Mouse (Mus musculus): ENCODE results near the gene Gm45062. TPM values are rescaled to one million over a fixed set of nuclear protein-coding genes. Genes with fewer than 3 reads are reported as not detected.

The Gm45062 gene
- polyA plus RNA-seq, 1 experiment, result not detected

- H3K27ac ChIP-seq (ENCODE audit: insufficient read depth, low read length), result no peak overlapping the region
- 96% methylated on average over 5 of the region's 5 CpGs for WGBS
- H3K4me1 ChIP-seq (ENCODE audit: control insufficient read depth, insufficient read depth, insufficient read length), result peaks cover 2% of the 10 kb centered on the region; the same call in 1 of the 2 replicates
Observed at GRCm38 (mm10) chr6:8544822-8545221, 285.6 kb downstream of the Gm45062 start.

GRCm38 (mm10) chr6:8545780-8546179 lies 286.5 kb downstream of the Gm45062 start:
- Histone ChIP-seq H3K4me3 (ENCODE audit: extremely low read depth, insufficient read depth, insufficient read length) (no peak overlapping the region), H3K27me3 (ENCODE audit: control insufficient read depth, insufficient read depth, low read length) (no peaks in the 10 kb centered on the region), H3K4me1 (ENCODE audit: control insufficient read depth, insufficient read depth, insufficient read length) (peaks cover 2% of the 10 kb centered on the region; the same call in 1 of the 2 replicates), H3K27ac (ENCODE audit: insufficient read depth, low read length) (no peak overlapping the region), H3K36me3 (ENCODE audit: control insufficient read depth, insufficient read depth, low read length) (peaks cover 4% of the 10 kb centered on the region)
- WGBS, result 90% methylated on average over 7 of the region's 7 CpGs
- no peak for TF ChIP-seq CTCF (IDR thresholded peaks at IDR 0.05; ENCODE audit: extremely low read depth, insufficient read depth, insufficient read length, insufficient replicate concordance)
- no peak for TF ChIP-seq POLR2A (IDR thresholded peaks at IDR 0.05; ENCODE audit: low read depth, low read length)
- no peak for DNase-seq (ENCODE audit: low read depth in 1 of 2, low spot score in 2 of 2)

More at GRCm38 (mm10) chr6:8544822-8545221, 285.6 kb downstream of the Gm45062 start:
- no peak for TF ChIP-seq POLR2A (IDR thresholded peaks at IDR 0.05; ENCODE audit: low read depth, low read length)
- no peaks in the 10 kb centered on the region for H3K27me3 ChIP-seq (ENCODE audit: control insufficient read depth, insufficient read depth, low read length)
- no peak overlapping the region for H3K4me3 ChIP-seq (ENCODE audit: extremely low read depth, insufficient read depth, insufficient read length)
- no peak for DNase-seq (ENCODE audit: low read depth in 1 of 2, low spot score in 2 of 2)
- H3K36me3 ChIP-seq (ENCODE audit: control insufficient read depth, insufficient read depth, low read length), result peaks cover 4% of the 10 kb centered on the region

GRCm38 (mm10) chr6:8551155-8551554 lies 291.9 kb downstream of the Gm45062 start:
- WGBS, result 55% methylated on average over 2 of the region's 2 CpGs
- no peak for TF ChIP-seq CTCF (IDR thresholded peaks at IDR 0.05; ENCODE audit: extremely low read depth, insufficient read depth, insufficient read length, insufficient replicate concordance)
- TF ChIP-seq POLR2A (IDR thresholded peaks at IDR 0.05; ENCODE audit: low read depth, low read length), result no peak
- no peak for DNase-seq (ENCODE audit: low read depth in 1 of 2, low spot score in 2 of 2)
- H3K4me1 ChIP-seq (ENCODE audit: control insufficient read depth, insufficient read depth, insufficient read length), result peaks cover 2% of the 10 kb centered on the region; the same call in 1 of the 2 replicates
- H3K36me3 ChIP-seq (ENCODE audit: control insufficient read depth, insufficient read depth, low read length), result no peaks in the 10 kb centered on the region; the same call in 1 of the 2 replicates
- no peak overlapping the region for H3K4me3 ChIP-seq (ENCODE audit: extremely low read depth, insufficient read depth, insufficient read length)
- H3K27me3 ChIP-seq (ENCODE audit: control insufficient read depth, insufficient read depth, low read length), result no peaks in the 10 kb centered on the region
- H3K27ac ChIP-seq (ENCODE audit: insufficient read depth, low read length), result no peak overlapping the region

GRCm38 (mm10) chr6:8556849-8557571 lies 297.8 kb downstream of the Gm45062 start:
- H3K27ac ChIP-seq (ENCODE audit: insufficient read depth, low read length), result no peak overlapping the region
- TF ChIP-seq POLR2A (IDR thresholded peaks at IDR 0.05; ENCODE audit: low read depth, low read length) (no peak), CTCF (IDR thresholded peaks at IDR 0.05; ENCODE audit: extremely low read depth, insufficient read depth, insufficient read length, insufficient replicate concordance) (no peak)
- H3K36me3 ChIP-seq (ENCODE audit: control insufficient read depth, insufficient read depth, low read length), result peaks cover 3% of the 10 kb centered on the region
- H3K27me3 ChIP-seq (ENCODE audit: control insufficient read depth, insufficient read depth, low read length), result no peaks in the 10 kb centered on the region; the same call in 1 of the 2 replicates
- H3K4me1 ChIP-seq (ENCODE audit: control insufficient read depth, insufficient read depth, insufficient read length), result no peaks in the 10 kb centered on the region
- WGBS, result 87% methylated on average over 5 of the region's 5 CpGs
- no peak overlapping the region for H3K4me3 ChIP-seq (ENCODE audit: extremely low read depth, insufficient read depth, insufficient read length)
- no peak for DNase-seq (ENCODE audit: low read depth in 1 of 2, low spot score in 2 of 2)

- TF ChIP-seq CTCF (IDR thresholded peaks at IDR 0.05; ENCODE audit: extremely low read depth, insufficient read depth, insufficient read length, insufficient replicate concordance) (no peak), POLR2A (IDR thresholded peaks at IDR 0.05; ENCODE audit: low read depth, low read length) (no peak)
Observed at GRCm38 (mm10) chr6:8560682-8561081, 301.4 kb downstream of the Gm45062 start.

GRCm38 (mm10) chr6:8582377-8582776 lies 323.1 kb downstream of the Gm45062 start:
- Histone ChIP-seq H3K27me3 (ENCODE audit: control insufficient read depth, insufficient read depth, low read length) (no peaks in the 10 kb centered on the region), H3K27ac (ENCODE audit: insufficient read depth, low read length) (no peak overlapping the region), H3K4me3 (ENCODE audit: extremely low read depth, insufficient read depth, insufficient read length) (no peak overlapping the region), H3K4me1 (ENCODE audit: control insufficient read depth, insufficient read depth, insufficient read length) (no peaks in the 10 kb centered on the region), H3K36me3 (ENCODE audit: control insufficient read depth, insufficient read depth, low read length) (peaks cover 11% of the 10 kb centered on the region)
- no peak for DNase-seq (ENCODE audit: low read depth in 1 of 2, low spot score in 2 of 2)
- no peak for TF ChIP-seq CTCF (IDR thresholded peaks at IDR 0.05; ENCODE audit: extremely low read depth, insufficient read depth, insufficient read length, insufficient replicate concordance)
- no peak for TF ChIP-seq POLR2A (IDR thresholded peaks at IDR 0.05; ENCODE audit: low read depth, low read length)
- 95% methylated on average over 9 of the region's 9 CpGs for WGBS

More at GRCm38 (mm10) chr6:8560682-8561081, 301.4 kb downstream of the Gm45062 start:
- 88% methylated on average over 2 of the region's 2 CpGs for WGBS
- no peaks in the 10 kb centered on the region; the same call in 1 of the 2 replicates for H3K27me3 ChIP-seq (ENCODE audit: control insufficient read depth, insufficient read depth, low read length)
- no peak overlapping the region for H3K4me3 ChIP-seq (ENCODE audit: extremely low read depth, insufficient read depth, insufficient read length)
- DNase-seq (ENCODE audit: low read depth in 1 of 2, low spot score in 2 of 2), result no peak
- H3K36me3 ChIP-seq (ENCODE audit: control insufficient read depth, insufficient read depth, low read length), result peaks cover 6% of the 10 kb centered on the region
- H3K27ac ChIP-seq (ENCODE audit: insufficient read depth, low read length), result no peak overlapping the region
- no peaks in the 10 kb centered on the region for H3K4me1 ChIP-seq (ENCODE audit: control insufficient read depth, insufficient read depth, insufficient read length)

GRCm38 (mm10) chr6:8583892-8584291 lies 324.6 kb downstream of the Gm45062 start:
- no peak overlapping the region for H3K4me3 ChIP-seq (ENCODE audit: extremely low read depth, insufficient read depth, insufficient read length)
- 86% methylated on average over 3 of the region's 3 CpGs for WGBS
- no peak for DNase-seq (ENCODE audit: low read depth in 1 of 2, low spot score in 2 of 2)
- H3K4me1 ChIP-seq (ENCODE audit: control insufficient read depth, insufficient read depth, insufficient read length), result no peaks in the 10 kb centered on the region
- no peaks in the 10 kb centered on the region for H3K27me3 ChIP-seq (ENCODE audit: control insufficient read depth, insufficient read depth, low read length)
- H3K27ac ChIP-seq (ENCODE audit: insufficient read depth, low read length), result no peak overlapping the region
- TF ChIP-seq CTCF (IDR thresholded peaks at IDR 0.05; ENCODE audit: extremely low read depth, insufficient read depth, insufficient read length, insufficient replicate concordance) (no peak), POLR2A (IDR thresholded peaks at IDR 0.05; ENCODE audit: low read depth, low read length) (no peak)
- peaks cover 11% of the 10 kb centered on the region for H3K36me3 ChIP-seq (ENCODE audit: control insufficient read depth, insufficient read depth, low read length)

Measured in spleen, adult 2 months (tissue).